Mouse (Mus musculus) neural tube, embryonic 12.5 days (tissue): ENCODE measurements around the gene Lrp5. TPM values are rescaled to one million over a fixed set of nuclear protein-coding genes. Genes with fewer than 3 reads are reported as not detected.
"Not testable (repeated sequence)": the region's sequence is repeated elsewhere in the genome, so short reads cannot be mapped to it uniquely, and the experiment has no call there.

Experiments
- ATAC-seq: fragments of 200-750 bp; cut with Nextera tagmentation; 2 replicates; pipeline ENCODE4 v1.8.0; 2017; ENCODE audit warnings: low read depth, mild to moderate bottlenecking, moderate TSS enrichment, moderate library complexity; ENCODE audit not compliant: low FRiP score
- H3K27ac ChIP-seq: fragments of 300-500 bp; sonication (generic); 2 replicates; pipeline ENCODE4 v1.5.1; 2016
- H3K27me3 ChIP-seq: fragments of 300-500 bp; sonication (generic); replicated peaks from 2 replicates; pipeline ENCODE4 v1.6.1; 2016; ENCODE audit warnings: mild to moderate bottlenecking
- H3K36me3 ChIP-seq: fragments of 300-500 bp; sonication (generic); 2 replicates; pipeline ENCODE4 v1.6.1; 2016; ENCODE audit warnings: mild to moderate bottlenecking
- H3K4me1 ChIP-seq: fragments of 300-500 bp; sonication (generic); 2 replicates; pipeline ENCODE4 v1.6.1; 2016
- H3K4me2 ChIP-seq: fragments of 300-500 bp; sonication (generic); replicated peaks from 2 replicates; pipeline ENCODE4 v1.6.1; 2016; ENCODE audit warnings: mild to moderate bottlenecking
- H3K4me3 ChIP-seq: fragments of 300-500 bp; sonication (generic); 2 replicates; pipeline ENCODE4 v1.5.1; 2016
- H3K9ac ChIP-seq: fragments of 300-500 bp; sonication (generic); 2 replicates; pipeline ENCODE4 v1.6.1; 2016; ENCODE audit warnings: mild to moderate bottlenecking
- H3K9me3 ChIP-seq: fragments of 300-500 bp; sonication (generic); 2 replicates; pipeline ENCODE4 v1.6.1; 2016; ENCODE audit warnings: mild to moderate bottlenecking
- WGBS: fragments of 180-500 bp; shearing (Covaris S2); methylation state at CpG from one replicate; pipeline ENCODE4 v1.1.7; 2016; 5-methylcytosine and 5-hydroxymethylcytosine counted together
- polyA plus RNA-seq: library from polyadenylated mRNA; unstranded; fragments of >200 nt; fragmentation: Nextera tagmentation; extraction: Ambion mirVana; gene quantifications from 2 replicates; pipeline ENCODE4 v1.2.1, GENCODE M21; 2016

Gene Lrp5
- polyA plus RNA-seq, 1 experiment from 2014 or later: 2.8 TPM

DNA sequence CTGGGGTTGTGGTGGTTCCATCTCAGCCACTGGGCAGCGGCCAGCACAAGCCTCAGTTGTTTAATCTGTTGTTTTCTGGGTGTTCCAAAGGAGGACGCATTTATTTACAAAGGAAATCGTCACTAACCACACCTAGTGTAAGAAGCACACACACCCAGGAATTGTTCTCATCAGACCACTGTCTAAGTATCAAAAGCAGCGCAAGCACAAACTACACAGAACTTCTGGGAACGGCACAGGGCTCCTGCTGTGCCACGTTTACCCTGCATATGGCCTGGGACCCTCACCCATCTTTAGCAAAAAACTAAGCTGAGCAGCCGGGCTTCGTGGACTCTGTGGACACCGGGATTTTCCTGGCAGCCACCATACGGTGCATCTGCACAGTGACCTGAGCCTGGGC is 17.8 kb downstream of the Lrp5 start:
- WGBS: 78% methylated on average over 10 of the region's 10 CpGs

DNA sequence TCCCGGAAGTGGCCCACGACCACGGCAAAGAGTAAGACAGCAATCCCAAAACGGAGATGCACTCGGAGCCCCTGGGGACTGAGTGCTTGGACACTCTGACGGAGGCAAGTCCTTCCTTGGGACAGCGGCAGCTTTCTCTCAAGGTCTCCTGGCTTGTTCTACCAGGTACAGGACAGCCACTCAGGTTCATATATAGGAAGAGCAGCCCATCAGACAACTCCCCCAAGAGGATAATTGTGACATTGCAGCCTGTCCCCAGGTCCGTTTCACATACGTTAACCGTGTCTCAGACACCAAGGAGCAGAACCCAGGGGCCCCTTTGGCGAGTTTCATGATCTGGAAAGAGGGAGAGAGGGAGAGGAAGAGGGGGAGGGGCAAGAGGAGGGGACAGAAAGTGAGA is 18.4 kb downstream of the Lrp5 start:
- Histone ChIP-seq H3K36me3 (peaks cover 5% of the 10 kb centered on the region; the same call in 1 of the 2 replicates), H3K9me3 (no peaks in the 10 kb centered on the region), H3K4me1 (peaks cover 12% of the 10 kb centered on the region), H3K9ac (no peak overlapping the region), H3K27me3 (no peaks in the 10 kb centered on the region), H3K27ac (no peak overlapping the region), H3K4me2 (no peak overlapping the region), H3K4me3 (no peak overlapping the region)
- WGBS: 81% methylated on average over 11 of the region's 11 CpGs
- ATAC-seq: no peak

More for the DNA sequence above, 17.8 kb downstream of the Lrp5 start:
- Histone ChIP-seq H3K27ac (no peak overlapping the region), H3K9me3 (no peaks in the 10 kb centered on the region), H3K4me3 (no peak overlapping the region), H3K4me2 (no peak overlapping the region), H3K4me1 (peaks cover 12% of the 10 kb centered on the region), H3K36me3 (peaks cover 8% of the 10 kb centered on the region; the same call in 1 of the 2 replicates), H3K27me3 (no peaks in the 10 kb centered on the region), H3K9ac (no peak overlapping the region)
- ATAC-seq: no peak

DNA sequence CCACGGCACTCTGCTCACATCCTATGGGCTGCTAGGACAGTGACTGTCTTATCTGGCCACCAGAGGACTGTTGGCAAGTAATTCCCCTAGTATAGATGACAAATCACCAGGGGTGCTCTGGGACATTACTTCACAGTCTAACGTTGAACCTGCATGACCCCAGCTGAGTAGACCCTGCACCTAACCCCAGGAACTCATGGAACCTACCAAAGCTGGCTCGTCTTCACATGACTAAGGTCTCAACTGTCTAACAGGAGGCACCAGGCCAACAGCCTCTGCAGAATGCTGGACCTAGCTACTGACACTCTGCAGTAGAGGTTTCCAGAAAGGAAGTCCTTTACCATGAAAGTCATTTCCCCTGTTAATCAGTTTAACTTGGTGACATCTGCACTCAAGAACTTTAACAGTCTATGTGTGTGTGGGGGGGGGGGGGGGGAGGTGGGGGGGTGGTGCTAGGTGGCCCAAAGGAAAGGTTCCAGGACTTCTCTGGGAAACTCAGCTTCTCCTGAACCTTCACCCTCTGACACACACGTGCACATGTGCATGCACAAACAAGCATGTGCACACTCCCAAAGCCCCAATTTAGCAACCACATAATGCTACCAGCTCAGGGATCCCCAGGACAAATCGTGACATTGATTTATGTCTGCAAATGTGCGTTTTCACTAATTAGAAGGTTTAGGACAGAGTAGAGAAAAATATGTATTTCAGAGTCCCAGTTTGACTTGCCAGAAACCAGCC is 19.0 kb downstream of the Lrp5 start:
- WGBS: 83% methylated on average over 6 of the region's 6 CpGs
- H3K36me3 ChIP-seq: no peaks in the 10 kb centered on the region; the same call in 1 of the 2 replicates

DNA sequence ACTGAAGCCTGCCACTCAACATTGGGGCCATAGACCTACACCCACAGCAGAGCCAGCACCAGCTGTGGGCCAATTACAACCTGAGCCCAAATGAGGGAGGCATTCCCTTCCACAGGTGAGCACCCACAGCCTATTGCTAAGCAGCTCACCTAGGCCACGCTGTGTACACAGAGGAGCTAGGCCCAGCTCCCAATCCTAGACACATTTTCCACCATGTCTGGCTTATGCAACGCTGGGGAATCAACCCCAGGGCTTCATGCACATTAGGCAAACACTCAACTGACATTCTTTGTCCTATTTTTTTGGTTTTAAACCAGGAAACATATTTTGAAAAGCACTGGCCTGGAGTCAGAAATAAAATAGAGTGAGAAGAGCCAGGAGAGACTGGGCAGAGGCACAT is 19.7 kb downstream of the Lrp5 start:
- WGBS: 94% methylated on average over 2 of the region's 2 CpGs
- Histone ChIP-seq H3K27ac (no peak overlapping the region), H3K36me3 (no peaks in the 10 kb centered on the region), H3K4me1 (peaks cover 12% of the 10 kb centered on the region), H3K9me3 (no peaks in the 10 kb centered on the region), H3K9ac (no peak overlapping the region), H3K4me2 (no peak overlapping the region), H3K27me3 (no peaks in the 10 kb centered on the region), H3K4me3 (no peak overlapping the region)
- ATAC-seq: no peak

More for the DNA sequence above, 19.0 kb downstream of the Lrp5 start:
- H3K27ac ChIP-seq: no peak overlapping the region
- ATAC-seq: no peak
- H3K9ac ChIP-seq: no peak overlapping the region
- H3K4me3 ChIP-seq: no peak overlapping the region
- no peaks in the 10 kb centered on the region for H3K9me3 ChIP-seq
- no peak overlapping the region for H3K4me2 ChIP-seq
- H3K27me3 ChIP-seq: no peaks in the 10 kb centered on the region
- peaks cover 12% of the 10 kb centered on the region for H3K4me1 ChIP-seq

DNA sequence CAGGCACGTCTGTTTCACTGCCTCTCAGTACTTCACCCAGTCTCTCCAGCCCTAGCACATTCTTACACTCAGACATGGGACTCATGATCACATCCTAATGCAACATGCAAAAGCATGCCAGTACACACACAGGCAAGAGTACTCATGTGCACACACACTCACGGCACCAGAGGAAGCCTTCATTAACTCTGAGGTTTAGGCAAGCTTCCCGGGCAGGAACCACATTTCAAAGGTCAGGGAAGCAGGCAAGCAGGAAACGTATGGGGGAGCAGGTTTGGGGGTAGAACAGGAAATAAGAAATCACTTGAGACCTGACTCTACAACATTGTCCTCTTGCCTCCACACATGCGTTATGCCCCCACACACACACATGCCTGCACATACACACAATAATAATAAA is 20.9 kb downstream of the Lrp5 start:
- Histone ChIP-seq H3K9me3 (no peaks in the 10 kb centered on the region), H3K4me2 (no peak overlapping the region), H3K4me3 (no peak overlapping the region), H3K36me3 (no peaks in the 10 kb centered on the region), H3K4me1 (peaks cover 12% of the 10 kb centered on the region), H3K27me3 (no peaks in the 10 kb centered on the region), H3K9ac (no peak overlapping the region), H3K27ac (no peak overlapping the region)
- ATAC-seq: no peak
- WGBS: 70% methylated on average over 5 of the region's 5 CpGs

DNA sequence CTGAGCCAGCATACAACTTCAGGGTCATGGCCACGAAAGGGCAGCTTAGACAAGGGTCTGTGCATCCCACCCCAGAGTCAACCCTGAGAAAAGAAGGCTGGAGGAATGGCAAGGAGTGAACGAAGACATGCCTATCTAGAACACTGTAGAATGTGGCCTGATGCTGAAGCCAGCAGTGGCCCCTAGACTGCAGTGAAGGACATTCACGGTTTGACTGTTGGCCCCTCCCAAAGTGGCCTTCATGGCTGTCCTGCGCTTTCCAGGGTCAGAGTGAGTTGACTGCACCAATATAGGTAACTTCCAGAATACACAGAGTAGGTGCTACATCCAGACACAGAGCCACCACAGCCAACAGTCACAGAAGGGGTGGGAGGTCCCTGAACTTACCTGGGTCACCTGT is 28.4 kb downstream of the Lrp5 start:
- H3K27ac ChIP-seq: no peak overlapping the region
- no peaks in the 10 kb centered on the region for H3K9me3 ChIP-seq
- H3K4me2 ChIP-seq: no peak overlapping the region
- no peaks in the 10 kb centered on the region for H3K4me1 ChIP-seq
- no peak for ATAC-seq
- H3K4me3 ChIP-seq: no peak overlapping the region
- no peak overlapping the region for H3K9ac ChIP-seq
- peaks cover 18% of the 10 kb centered on the region for H3K36me3 ChIP-seq
- 97% methylated on average over 4 of the region's 4 CpGs for WGBS
- H3K27me3 ChIP-seq: no peaks in the 10 kb centered on the region

DNA sequence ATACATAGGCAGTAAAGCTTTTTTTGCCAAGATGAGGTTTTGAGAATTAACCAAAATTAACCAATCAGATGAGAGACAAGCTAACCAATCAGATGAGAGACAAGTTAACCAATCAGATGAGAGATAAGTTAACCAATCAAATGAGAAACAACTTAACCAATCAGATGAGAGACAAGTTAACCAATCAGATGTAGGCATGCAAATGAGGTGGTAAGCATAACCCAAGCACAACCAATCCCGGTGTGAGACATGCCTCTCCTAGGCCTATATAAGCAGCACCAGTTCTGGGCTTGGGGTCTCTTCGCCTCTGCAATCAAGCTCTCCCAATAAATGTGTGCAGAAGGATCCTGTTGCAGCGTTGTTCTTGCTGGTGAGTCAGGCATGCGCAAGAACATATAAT is 29.3 kb downstream of the Lrp5 start:
- not testable (repeated sequence) for H3K4me1 ChIP-seq, ATAC-seq, H3K27ac ChIP-seq, H3K9ac ChIP-seq, H3K4me3 ChIP-seq, H3K27me3 ChIP-seq, H3K9me3 ChIP-seq, H3K4me2 ChIP-seq
- WGBS: 99% methylated on average over 4 of the region's 4 CpGs
- H3K36me3 ChIP-seq: peaks cover 21% of the 10 kb centered on the region

DNA sequence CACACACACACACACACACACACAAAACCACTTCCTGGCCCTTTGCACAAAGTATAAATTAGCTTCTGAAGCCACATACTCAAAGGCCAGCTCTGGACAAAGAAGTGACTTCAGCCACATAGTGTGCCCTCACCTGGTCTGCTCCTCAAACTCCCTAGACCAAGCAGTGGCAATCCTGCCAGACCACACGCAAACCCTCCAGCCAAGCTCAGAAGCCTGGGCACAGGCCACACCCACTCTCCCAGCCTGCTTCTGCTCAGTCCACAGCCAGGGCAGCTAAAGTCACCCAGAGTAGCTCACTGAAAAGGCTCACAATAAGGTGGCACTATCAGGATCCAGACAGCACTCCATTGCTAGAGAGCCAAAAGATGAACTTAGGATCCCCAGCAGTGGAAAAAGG is 30.2 kb downstream of the Lrp5 start:
- Histone ChIP-seq H3K4me2 (no peak overlapping the region), H3K9ac (no peak overlapping the region), H3K27me3 (no peaks in the 10 kb centered on the region), H3K27ac (no peak overlapping the region), H3K36me3 (peaks cover 30% of the 10 kb centered on the region), H3K4me3 (no peak overlapping the region), H3K4me1 (no peaks in the 10 kb centered on the region), H3K9me3 (no peaks in the 10 kb centered on the region)
- ATAC-seq: no peak
- 77% methylated on average over 1 of the region's 1 CpGs for whole genome bisulfite sequencing

DNA sequence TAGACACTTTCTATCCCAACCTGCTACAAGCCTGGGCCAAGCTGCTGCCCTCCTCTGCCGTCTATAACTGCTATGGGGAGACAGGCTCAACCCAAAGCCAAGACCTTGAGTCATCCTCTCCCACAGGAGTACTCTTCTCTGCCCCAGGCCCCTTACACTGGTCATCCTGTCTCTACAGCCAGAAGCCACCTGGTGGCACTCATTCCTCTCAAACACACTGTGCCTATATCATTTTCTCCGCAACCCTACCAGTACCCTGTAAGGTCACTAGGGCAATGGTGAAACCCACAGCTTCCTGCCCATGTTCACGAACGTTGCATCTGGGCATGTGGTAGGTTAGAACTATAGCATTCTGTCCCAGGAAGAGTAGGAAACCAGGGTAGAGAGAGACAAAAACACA is 31.4 kb downstream of the Lrp5 start:
- no peaks in the 10 kb centered on the region for H3K9me3 ChIP-seq
- ATAC-seq: no peak
- H3K4me2 ChIP-seq: no peak overlapping the region
- no peak overlapping the region for H3K27ac ChIP-seq
- WGBS: 85% methylated on average over 4 of the region's 4 CpGs
- peaks cover 32% of the 10 kb centered on the region for H3K36me3 ChIP-seq
- no peak overlapping the region for H3K4me3 ChIP-seq
- H3K27me3 ChIP-seq: no peaks in the 10 kb centered on the region
- no peak overlapping the region for H3K9ac ChIP-seq
- H3K4me1 ChIP-seq: no peaks in the 10 kb centered on the region

DNA sequence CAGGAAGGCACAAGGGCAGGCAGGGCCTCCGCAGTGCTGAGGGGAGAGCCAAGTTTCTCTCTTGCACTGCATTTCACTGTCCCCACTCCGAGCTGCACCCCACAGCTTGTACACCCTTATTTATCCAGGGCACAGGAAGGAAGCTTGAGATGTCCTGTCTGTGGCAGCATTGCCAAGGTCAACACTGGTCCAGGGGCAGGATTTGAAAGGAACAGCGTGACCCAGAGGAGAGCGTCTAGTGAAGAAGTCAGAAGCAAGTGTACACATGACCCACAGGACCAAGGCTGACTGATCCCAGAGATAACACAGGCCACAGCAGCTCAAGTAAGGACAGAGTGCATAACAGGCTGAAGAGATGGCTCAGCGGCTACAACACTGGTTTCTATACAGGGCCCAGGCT is 32.3 kb downstream of the Lrp5 start:
- Histone ChIP-seq H3K4me1 (no peaks in the 10 kb centered on the region), H3K36me3 (peaks cover 30% of the 10 kb centered on the region), H3K27me3 (no peaks in the 10 kb centered on the region), H3K9ac (no peak overlapping the region), H3K27ac (no peak overlapping the region), H3K4me2 (no peak overlapping the region), H3K4me3 (no peak overlapping the region), H3K9me3 (no peaks in the 10 kb centered on the region)
- WGBS: 87% methylated on average over 5 of the region's 5 CpGs
- no peak for ATAC-seq

DNA sequence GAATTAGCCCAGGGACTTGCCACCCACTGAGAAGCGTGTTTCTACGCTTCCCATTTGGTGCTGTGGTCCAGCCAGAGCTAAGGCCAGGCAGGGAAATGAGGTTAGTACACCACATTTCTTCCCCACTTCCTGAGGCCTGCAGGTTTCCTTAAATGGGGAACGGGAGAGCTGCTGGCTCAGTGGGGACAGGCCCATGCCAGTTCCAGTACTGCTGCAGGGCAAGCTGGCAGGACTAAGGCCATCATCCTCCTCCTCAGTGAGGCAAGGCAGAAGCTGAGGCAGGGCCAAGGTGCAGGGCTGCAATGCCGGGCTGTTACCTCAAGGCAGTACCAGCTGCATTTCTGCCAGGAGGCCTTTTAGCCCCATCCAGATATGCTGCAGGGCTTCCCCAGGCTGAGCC is 32.9 kb downstream of the Lrp5 start:
- Histone ChIP-seq H3K9ac (no peak overlapping the region), H3K27ac (no peak overlapping the region), H3K9me3 (no peaks in the 10 kb centered on the region), H3K36me3 (peaks cover 25% of the 10 kb centered on the region), H3K4me3 (no peak overlapping the region), H3K4me2 (no peak overlapping the region), H3K4me1 (no peaks in the 10 kb centered on the region), H3K27me3 (no peaks in the 10 kb centered on the region)
- 75% methylated on average over 4 of the region's 4 CpGs for WGBS
- ATAC-seq: no peak

DNA sequence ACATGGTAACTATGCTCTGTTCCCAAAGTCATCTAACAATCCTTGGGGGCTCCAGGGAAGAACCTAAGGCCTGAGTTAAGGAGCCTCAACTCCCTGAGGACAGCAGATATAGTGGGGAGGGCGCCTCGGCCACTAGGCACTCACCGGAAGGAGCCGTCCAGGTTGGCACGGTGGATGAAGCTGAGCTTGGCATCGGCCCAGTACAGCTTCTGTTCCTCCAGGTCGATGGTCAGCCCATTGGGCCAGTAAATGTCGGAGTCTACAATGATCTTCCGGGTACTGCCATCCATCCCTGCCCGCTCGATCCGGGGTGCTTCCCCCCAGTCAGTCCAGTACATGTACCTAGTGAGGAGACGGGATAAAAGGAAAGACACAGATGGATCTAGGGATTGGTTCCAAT is 34.4 kb downstream of the Lrp5 start:
- Histone ChIP-seq H3K27me3 (no peaks in the 10 kb centered on the region), H3K36me3 (peaks cover 19% of the 10 kb centered on the region), H3K4me2 (no peak overlapping the region), H3K9ac (no peak overlapping the region), H3K4me3 (no peak overlapping the region), H3K9me3 (no peaks in the 10 kb centered on the region), H3K27ac (no peak overlapping the region), H3K4me1 (no peaks in the 10 kb centered on the region)
- WGBS: 98% methylated on average over 13 of the region's 13 CpGs
- no peak for ATAC-seq

DNA sequence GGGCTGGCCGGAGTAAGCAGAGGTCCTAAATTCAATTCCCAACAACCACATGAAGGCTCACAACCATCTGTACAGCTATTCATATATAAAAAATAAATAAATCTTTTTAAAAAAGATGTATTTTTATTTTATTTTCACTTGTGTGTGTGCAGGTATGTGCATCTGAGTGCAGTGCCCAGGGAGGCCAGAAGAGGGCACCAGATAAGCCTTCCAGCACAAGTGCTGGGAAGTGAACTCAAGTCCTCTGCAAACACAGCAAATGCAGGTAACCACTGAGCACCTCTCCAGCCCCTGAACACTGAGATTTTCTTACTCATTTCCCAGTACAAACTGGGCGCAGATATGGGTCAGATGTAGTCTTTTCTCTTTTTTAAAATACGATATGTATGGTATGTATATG is 35.1 kb downstream of the Lrp5 start:
- ATAC-seq: no peak
- over 99% methylated on average over 3 of the region's 3 CpGs for WGBS
- H3K4me1 ChIP-seq: no peaks in the 10 kb centered on the region
- no peak overlapping the region for H3K4me3 ChIP-seq
- no peaks in the 10 kb centered on the region for H3K27me3 ChIP-seq
- peaks cover 20% of the 10 kb centered on the region for H3K36me3 ChIP-seq
- H3K4me2 ChIP-seq: no peak overlapping the region
- H3K9ac ChIP-seq: no peak overlapping the region
- H3K27ac ChIP-seq: no peak overlapping the region
- no peaks in the 10 kb centered on the region for H3K9me3 ChIP-seq
